Mouse (Mus musculus) gastrocnemius, postnatal 14 days (tissue): ENCODE results near the gene Fer1l5. TPM values are rescaled to one million over a fixed set of nuclear protein-coding genes. Genes with fewer than 3 reads are reported as not detected.
A peak's percentile ranks its signal among the peaks of the same experiment; 100 is the strongest.

Source experiments
- DNase-seq: peaks from one replicate; pipeline ENCODE4 v3.0.0; 2021; ENCODE audit warnings: mixed read lengths
- intact Hi-C: fragments of 180-260 bp; cut with DNase I; formaldehyde crosslinking; loops from one replicate; pipeline ENCODE4 v1.15.1; 2025; ENCODE audit warnings: low total_unique reads
- microRNA-seq, 2 experiments: library from miRNA; unstranded; fragments of <30 nt; microRNA quantifications; one replicate each; pipeline ENCODE4 v1.2.0; 2021
- total RNA-seq, 2 experiments: library from RNA; stranded (reverse); gene quantifications; 2 replicates each; pipeline ENCODE4 v1.2.3; 2021

The Fer1l5 gene
- total RNA-seq, 2 experiments from 2014 or later: not detected

DNA sequence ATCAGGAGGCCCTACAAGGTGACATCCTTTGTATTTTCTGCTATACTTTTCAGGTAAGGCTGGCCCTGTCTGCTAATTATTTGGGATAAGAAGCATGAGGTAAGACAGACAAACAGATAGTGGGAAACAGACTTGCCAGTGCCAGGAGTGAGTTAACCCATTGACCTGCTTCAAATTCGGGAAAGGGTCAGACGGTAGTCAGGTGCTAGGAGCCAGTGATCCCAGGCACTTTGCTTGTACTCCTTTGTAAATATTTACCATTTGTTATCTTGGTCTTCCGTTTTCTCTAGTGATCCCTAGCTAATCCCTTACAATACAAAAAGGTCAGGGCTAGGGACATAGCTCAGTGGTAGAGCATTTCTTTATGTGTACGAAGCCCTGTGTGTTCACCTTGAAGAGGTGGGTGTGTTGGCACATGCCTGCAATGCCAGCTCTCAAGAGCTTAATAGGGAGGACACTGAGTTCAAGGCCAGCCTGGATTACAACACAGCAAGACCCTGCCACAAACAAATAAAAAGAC lies 93.6 kb downstream of the Fer1l5 start:
- DNase-seq: no peak
- intact Hi-C loops: no loop called here

DNA sequence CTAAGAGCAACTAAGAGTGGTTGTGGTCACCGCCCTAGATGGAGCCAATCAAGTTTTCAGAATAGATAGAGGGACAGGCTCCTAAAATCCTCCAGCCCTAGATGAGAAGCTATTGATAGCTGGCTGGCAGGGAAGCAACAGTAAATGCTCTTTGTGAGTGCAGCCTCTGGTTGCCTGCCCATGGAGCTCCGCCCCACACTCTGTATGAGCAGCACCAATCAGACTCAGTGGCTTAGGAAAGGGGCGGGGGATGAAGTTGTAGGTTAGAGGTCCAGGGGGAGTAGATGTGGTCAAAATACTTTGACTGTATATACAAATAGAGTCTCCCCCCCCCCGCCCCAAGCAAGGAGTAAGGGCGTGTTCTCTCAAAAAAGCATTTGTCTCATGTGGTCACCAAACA lies 95.4 kb downstream of the Fer1l5 start:
- no peak for DNase-seq
- intact Hi-C loops: no loop called here

DNA sequence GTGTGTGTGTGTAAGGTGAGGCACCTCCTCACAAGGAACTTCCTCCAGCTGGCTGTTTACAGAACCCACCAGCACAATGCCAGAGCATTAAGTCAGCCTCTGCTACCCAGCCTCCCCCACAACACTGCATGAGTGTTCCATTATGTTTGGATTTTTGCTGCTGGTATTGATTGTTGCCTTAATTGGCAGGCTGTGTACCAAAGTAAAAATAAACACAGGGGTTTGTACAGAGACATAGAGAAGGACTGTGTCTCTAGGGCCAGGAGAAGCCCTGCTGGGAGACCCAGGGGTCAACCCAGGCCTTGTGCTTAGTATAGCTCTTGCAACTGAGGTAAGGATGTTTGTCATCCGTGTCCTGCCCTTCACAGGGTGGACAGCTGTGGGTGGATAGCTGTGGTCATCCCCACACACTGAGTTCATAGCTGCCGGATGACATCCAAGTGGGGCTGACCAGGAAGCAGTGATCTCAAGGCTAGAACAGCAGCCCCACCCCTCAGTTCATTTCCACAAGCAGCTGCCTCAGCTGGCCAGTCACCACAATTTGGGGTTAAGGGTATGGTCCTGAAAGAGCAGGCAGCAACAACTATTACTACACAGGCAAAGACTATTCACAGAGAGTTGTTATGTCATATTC lies 97.8 kb downstream of the Fer1l5 start:
- peak; percentile 51 for DNase-seq
- intact Hi-C loops: loop anchor here (2.0 kb wide), 1 partner anchor 101 kb away; the partner anchor contains the start of gene Kansl3

DNA sequence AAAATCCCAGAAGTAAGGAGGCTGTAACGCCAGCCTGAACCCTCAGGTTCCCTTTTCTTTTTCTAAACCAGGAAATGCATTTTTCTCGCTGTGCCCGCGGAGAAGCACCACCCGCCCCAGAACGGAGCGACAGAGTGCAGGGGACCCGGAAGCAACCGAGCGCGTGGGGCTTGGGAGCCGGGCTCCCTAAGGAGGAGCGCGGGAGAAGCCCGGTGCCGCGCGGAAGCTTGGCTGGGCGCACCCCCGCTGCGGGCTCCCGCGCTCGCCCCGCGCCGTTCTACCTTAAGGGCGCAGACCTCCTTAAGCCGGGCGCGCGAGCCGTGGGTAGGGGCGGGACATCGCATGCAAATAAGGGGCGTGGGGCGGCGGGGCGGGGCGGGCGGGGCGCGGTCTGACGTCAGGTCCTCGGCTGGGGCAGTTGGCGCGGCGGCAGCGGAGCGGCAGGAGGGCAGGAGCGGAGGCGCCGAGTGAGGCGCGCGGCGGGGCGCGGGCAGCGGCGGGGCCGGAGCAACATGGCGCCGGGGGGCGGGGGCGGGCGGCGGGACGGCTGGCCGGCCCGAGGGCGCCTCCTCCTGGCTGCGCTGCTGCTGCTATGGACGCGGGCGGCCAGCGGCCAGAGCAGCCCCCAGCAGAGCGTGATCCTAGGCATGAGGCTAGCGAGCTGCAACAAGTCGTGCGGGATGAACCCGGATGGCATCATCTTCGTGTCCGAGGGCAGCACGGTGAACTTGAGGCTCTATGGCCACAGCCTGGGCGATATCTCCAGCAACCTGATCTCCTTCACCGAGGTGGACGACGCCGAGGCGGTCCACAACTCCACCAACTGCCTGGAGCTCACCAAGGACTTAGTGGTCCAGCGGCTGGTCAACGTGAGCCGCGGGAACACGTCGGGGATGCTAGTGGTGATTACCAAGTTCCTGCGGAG lies 99.4 kb downstream of the Fer1l5 start, which contains the start of gene Cnnm4:
Gene Cnnm4 (plus strand): TSS at position 440 of the 925 bp plus-strand sequence.
- intact Hi-C loops: loop anchor here (2.0 kb wide), 1 partner anchor 103 kb away; the partner anchor contains the start of gene Kansl3
- peak; percentile 92 for DNase-seq

Small RNA genes within 50 kb of the gene (microRNA-seq; reads per million reads assigned to microRNA genes)
- 0 reads per million in 2 experiments for gene Mir6898

Other genes with a start within 250 kb of the Fer1l5 start
- 10 to 100 TPM; 19.5 to 20.3 TPM for gene Uggt1, start 127.6 kb upstream of the Fer1l5 start, total RNA-seq
- gene Neurl3, start 97.6 kb upstream of the Fer1l5 start, total RNA-seq: 1 to 10 TPM in 1 of 2 experiments, under 1 TPM in 1; 0.58 to 1.1 TPM
- 10 to 100 TPM in 1 of 2 experiments, 1 to 10 TPM in 1; 7.8 to 12.0 TPM for gene Arid5a, start 64.6 kb upstream of the Fer1l5 start, total RNA-seq
- gene Kansl3, start 3.1 kb upstream of the Fer1l5 start, total RNA-seq: 10 to 100 TPM; 26.9 to 31.1 TPM
- 10 to 100 TPM; 15.7 to 17.2 TPM for gene Lman2l, start 73.0 kb downstream of the Fer1l5 start, total RNA-seq
- gene Cnnm4, start 99.3 kb downstream of the Fer1l5 start, total RNA-seq: 1 to 10 TPM; 4.6 to 5.4 TPM
- 10 to 100 TPM in 1 of 2 experiments, 1 to 10 TPM in 1; 9.3 to 13.3 TPM for gene Cnnm3, start 139.6 kb downstream of the Fer1l5 start, total RNA-seq
- gene Ankrd23, start 164.6 kb downstream of the Fer1l5 start, total RNA-seq: 1,000 to 10,000 TPM; 1,005 to 1,120 TPM
- 100 to 1,000 TPM; 440 to 562 TPM for gene Gm42417, start 167.1 kb downstream of the Fer1l5 start, total RNA-seq
- 1 to 10 TPM; 5.7 to 9.6 TPM for gene Ankrd39, start 175.2 kb downstream of the Fer1l5 start, total RNA-seq
- gene Sema4c, start 186.1 kb downstream of the Fer1l5 start, total RNA-seq: 10 to 100 TPM; 12.1 to 13.1 TPM